Mouse (Mus musculus) adrenal gland, adult 2 months (tissue): ENCODE measurements at regions not wholly inside any gene's neighbourhood (a gene's known extent, or its start where the extent isn't known, plus 50 kb on each side); places are given as distances from the start of the nearest gene placed in this dataset.

Source experiments
- DNase-seq: peaks from one replicate; pipeline ENCODE4 v3.0.0; 2021
- microRNA-seq, 2 experiments: library from miRNA; unstranded; fragments of <30 nt; microRNA quantifications; one replicate each; pipeline ENCODE4 v1.2.0; 2021

DNA sequence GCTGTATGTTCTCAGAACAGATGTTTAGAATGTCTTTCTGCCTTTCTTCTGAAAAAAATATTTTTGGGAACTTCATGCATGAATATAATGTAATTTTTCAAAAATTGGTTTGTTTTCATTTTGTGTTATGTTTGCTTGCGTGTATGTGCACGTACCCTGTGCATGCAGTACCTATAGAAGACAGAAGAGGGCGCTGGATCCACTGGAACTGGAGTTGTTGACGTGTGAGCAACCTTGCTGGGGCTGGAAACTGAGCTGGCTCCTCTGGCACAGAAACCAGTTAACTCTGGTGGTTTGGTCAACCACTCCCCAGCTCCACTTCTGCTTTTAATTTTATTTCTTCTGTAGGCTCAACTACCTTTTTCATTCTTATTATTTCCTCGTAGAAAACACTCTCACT is 702.0 kb upstream of the Tmpo start:
- no peak for DNase-seq

GRCm38 (mm10) chr10:91882481-91882880 is 701.4 kb upstream of the Tmpo start:
- no peak for DNase-seq

- no peak for DNase-seq
Observed at GRCm38 (mm10) chr10:91881521-91882228, 700.6 kb upstream of the Tmpo start.

DNA sequence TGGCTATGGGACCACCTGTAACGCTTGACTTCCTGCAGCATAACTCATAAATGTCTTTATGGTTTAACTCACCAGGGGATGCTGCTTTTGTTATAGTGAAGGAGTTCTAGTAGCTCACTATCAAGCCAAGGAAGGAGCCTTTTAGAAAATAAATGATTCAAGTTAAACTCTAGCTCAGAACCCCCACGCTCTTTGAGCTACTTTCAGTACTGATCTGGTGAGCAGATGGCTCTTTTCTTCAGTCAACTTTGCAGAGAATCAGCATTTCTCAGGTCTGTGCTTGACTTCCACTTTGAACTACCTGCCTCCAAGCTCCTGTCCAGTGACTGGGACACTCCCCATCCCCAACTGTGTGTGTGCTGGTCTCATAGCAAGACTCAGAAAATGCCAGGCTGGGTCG is 694.3 kb upstream of the Tmpo start:
- no peak for DNase-seq

DNA sequence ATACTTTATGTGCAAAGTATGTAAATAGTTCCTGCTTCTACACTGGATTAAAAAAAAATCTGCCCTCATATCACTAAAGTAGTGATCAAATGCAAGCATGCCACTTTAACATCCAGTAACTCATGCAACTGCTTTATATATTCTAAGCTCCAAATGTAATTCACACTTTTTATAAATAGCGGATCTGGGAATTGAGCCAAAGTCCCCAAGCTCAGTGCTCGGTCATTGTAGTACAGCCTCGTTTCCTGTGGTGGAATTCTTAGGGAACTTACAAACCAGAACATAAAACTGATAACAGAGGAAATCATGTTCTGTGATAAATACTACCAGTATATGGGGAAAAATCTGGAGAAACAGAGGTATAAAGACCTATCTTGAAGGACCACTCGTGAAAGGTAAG is 690.1 kb upstream of the Tmpo start:
- no peak for DNase-seq

DNA sequence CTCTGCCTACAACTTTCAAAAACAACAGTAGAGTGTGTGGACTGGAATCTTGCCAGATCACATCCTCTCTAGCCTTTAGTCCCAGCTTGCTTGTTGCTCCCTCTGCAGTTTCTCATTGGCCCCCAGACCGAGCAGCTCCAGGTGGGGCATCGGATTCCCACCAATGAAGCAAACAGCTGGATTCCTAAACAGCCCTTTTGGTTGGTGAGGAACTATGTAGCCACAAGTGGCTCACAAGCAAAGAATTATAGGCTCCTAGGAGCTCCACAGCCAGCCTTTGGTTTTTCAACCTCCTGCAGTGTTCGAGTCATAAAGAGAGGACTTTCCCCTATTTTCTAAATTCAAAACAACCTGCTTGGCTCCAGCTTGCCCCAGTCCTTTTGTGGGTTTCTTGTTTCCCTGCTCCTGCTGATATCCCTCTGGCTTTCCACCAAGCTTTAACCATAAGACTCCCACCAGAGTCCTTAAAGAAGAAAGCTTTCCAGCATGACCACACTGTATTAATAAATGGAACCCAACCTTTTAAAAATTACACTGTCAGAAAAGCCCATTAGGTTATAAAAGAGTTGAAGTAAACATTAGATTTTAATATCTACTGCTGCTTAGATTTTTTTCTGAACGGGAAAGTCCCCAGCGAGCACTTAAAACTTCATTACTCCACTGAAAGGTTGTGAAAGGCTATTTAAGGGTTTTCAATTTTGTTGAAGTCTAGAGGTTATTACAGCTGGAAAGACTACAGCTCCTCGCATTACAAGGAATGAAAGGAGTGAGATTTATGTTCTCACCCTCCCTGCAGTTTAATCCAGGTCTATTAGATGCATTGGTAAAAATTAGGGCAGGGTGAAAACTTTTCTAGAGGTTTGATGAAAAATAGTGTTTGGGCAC is 677.8 kb upstream of the Tmpo start:
- no peak for DNase-seq

- no peak for DNase-seq
Observed at GRCm38 (mm10) chr10:91827074-91827473, 646.0 kb upstream of the Tmpo start.

DNA sequence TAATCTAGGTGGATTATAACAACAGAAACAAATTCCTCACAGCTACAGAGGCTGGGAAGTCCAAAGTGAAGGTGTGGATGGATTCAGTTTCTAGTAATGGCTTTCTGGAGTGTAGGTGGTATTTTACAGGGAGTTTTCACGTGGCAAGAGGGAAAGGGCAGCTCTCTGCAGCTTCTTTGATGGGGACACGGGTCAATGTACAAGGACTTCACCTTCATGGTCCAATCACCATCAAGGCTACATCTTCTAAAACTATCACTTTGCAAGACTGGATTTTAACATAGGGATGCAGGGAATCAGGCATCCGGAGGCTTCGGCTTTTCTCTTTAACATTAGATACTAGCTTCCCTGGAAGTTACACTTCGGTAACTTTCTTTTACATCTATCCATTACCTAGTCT is 642.4 kb upstream of the Tmpo start:
- DNase-seq, result no peak

- DNase-seq, result no peak
Observed at GRCm38 (mm10) chr10:91804870-91805269, 623.8 kb upstream of the Tmpo start.

Small RNAs in the stretch of these regions (microRNA-seq; reads per million reads assigned to microRNA genes)
- 0 reads per million in 2 experiments for gene Gm22582
- 0 reads per million in 2 experiments for gene Mir1251
- gene Mir135a-2, result 0 to 0.22 reads per million in 2 experiments
